ENCODE assay signal across 8 mouse cellular contexts in genomic region chr13:84345791-84346511, GRCm38 (mm10).
DNase-seq lines count a peak whose midpoint lies in the region; ATAC-seq lines count a peak whose summit lies in the region.

No protein-coding gene starts in this region.

- no peak for ATAC-seq in intestine, embryonic 14.5 days (replicated peaks; ENCODE audit: low FRiP score, low TSS enrichment, low read depth)
- no peak for ATAC-seq in intestine, embryonic 16.5 days
- no peak for ATAC-seq in forebrain, embryonic 13.5 days
- no peak for ATAC-seq in limb, embryonic 13.5 days (ENCODE audit: low FRiP score, low read depth)
- no peak for ATAC-seq in liver, embryonic 11.5 days (replicated peaks; ENCODE audit: low FRiP score)

- H3K27me3 ChIP-seq in intestine, embryonic 14.5 days (replicated peaks; ENCODE audit: control insufficient read depth, insufficient read depth, low read length), result peaks cover 58% of the 10 kb centered on the region
- H3K27me3 ChIP-seq in intestine, embryonic 16.5 days (replicated peaks; ENCODE audit: control insufficient read depth, insufficient read depth, low read length), result peaks cover 34% of the 10 kb centered on the region
- H3K27me3 ChIP-seq in forebrain, embryonic 13.5 days, result no peaks in the 10 kb centered on the region
- H3K27me3 ChIP-seq in limb, embryonic 13.5 days, result peaks cover 61% of the 10 kb centered on the region
- peaks cover 74% of the 10 kb centered on the region for H3K27me3 ChIP-seq in liver, embryonic 11.5 days (replicated peaks; ENCODE audit: control insufficient read depth, insufficient read depth, low read length)

- DNase-seq in intestine, embryonic 14.5 days (ENCODE audit: low spot score), result peak; percentile 74
- peak; percentile 57 for DNase-seq in brain, adult 2 months (ENCODE audit: low read depth, low spot score)
- no peak for DNase-seq in MN1 (ENCODE audit: low spot score)
- DNase-seq in gastrocnemius, postnatal 25 days, result no peak
- DNase-seq in liver, embryonic 11.5 days (ENCODE audit: low spot score), result no peak

- peaks cover 6% of the 10 kb centered on the region; the same call in 1 of the 2 replicates for H3K4me1 ChIP-seq in intestine, embryonic 14.5 days (replicated peaks; ENCODE audit: control insufficient read depth, insufficient read depth, low read length)
- peaks cover 6% of the 10 kb centered on the region for H3K4me1 ChIP-seq in intestine, embryonic 16.5 days (ENCODE audit: control insufficient read depth, insufficient read depth, low read length)
- H3K4me1 ChIP-seq in forebrain, embryonic 13.5 days, result peaks cover 59% of the 10 kb centered on the region
- H3K4me1 ChIP-seq in limb, embryonic 13.5 days, result peaks cover 15% of the 10 kb centered on the region
- no peaks in the 10 kb centered on the region for H3K4me1 ChIP-seq in liver, embryonic 11.5 days (replicated peaks; ENCODE audit: control insufficient read depth, insufficient read depth, low read length)

- no peaks in the 10 kb centered on the region for H3K9me3 ChIP-seq in intestine, embryonic 14.5 days (ENCODE audit: control insufficient read depth, low read length)
- no peaks in the 10 kb centered on the region for H3K9me3 ChIP-seq in intestine, embryonic 16.5 days (ENCODE audit: control insufficient read depth, low read length)
- H3K9me3 ChIP-seq in forebrain, embryonic 13.5 days (replicated peaks), result no peaks in the 10 kb centered on the region
- no peaks in the 10 kb centered on the region for H3K9me3 ChIP-seq in limb, embryonic 13.5 days
- no peaks in the 10 kb centered on the region for H3K9me3 ChIP-seq in liver, embryonic 11.5 days (ENCODE audit: control insufficient read depth, low read length)

- no peak overlapping the region for H3K27ac ChIP-seq in intestine, embryonic 14.5 days (ENCODE audit: low read depth)
- H3K27ac ChIP-seq in intestine, embryonic 16.5 days (ENCODE audit: low read length), result no peak overlapping the region
- H3K27ac ChIP-seq in forebrain, embryonic 13.5 days, result peak overlapping the region; percentile 99
- no peak overlapping the region for H3K27ac ChIP-seq in limb, embryonic 13.5 days
- no peak overlapping the region for H3K27ac ChIP-seq in liver, embryonic 11.5 days (ENCODE audit: low read depth, low read length)

- H3K36me3 ChIP-seq in intestine, embryonic 14.5 days (ENCODE audit: control insufficient read depth, insufficient read depth, low read length), result no peaks in the 10 kb centered on the region
- no peaks in the 10 kb centered on the region for H3K36me3 ChIP-seq in intestine, embryonic 16.5 days (ENCODE audit: control insufficient read depth, insufficient read depth, low read length)
- H3K36me3 ChIP-seq in forebrain, embryonic 13.5 days (ENCODE audit: poor library complexity, severe bottlenecking), result no peaks in the 10 kb centered on the region
- H3K36me3 ChIP-seq in limb, embryonic 13.5 days, result no peaks in the 10 kb centered on the region
- no peaks in the 10 kb centered on the region for H3K36me3 ChIP-seq in liver, embryonic 11.5 days (ENCODE audit: control insufficient read depth, insufficient read depth, low read length)

- 1% methylated on average over 30 of the region's 30 CpGs for WGBS in intestine, embryonic 14.5 days
- WGBS in intestine, embryonic 16.5 days, result 3% methylated on average over 30 of the region's 30 CpGs
- WGBS in forebrain, embryonic 13.5 days, result 1% methylated on average over 30 of the region's 30 CpGs
- under 1% methylated on average over 30 of the region's 30 CpGs for WGBS in limb, embryonic 13.5 days
- 2% methylated on average over 30 of the region's 30 CpGs for WGBS in liver, embryonic 11.5 days

- no peak overlapping the region; the same call in 1 of the 2 replicates for H3K4me2 ChIP-seq in intestine, embryonic 14.5 days (ENCODE audit: low read length)
- H3K4me2 ChIP-seq in intestine, embryonic 16.5 days (ENCODE audit: low read depth, low read length), result no peak overlapping the region
- peak overlapping the region; percentile 79 for H3K4me2 ChIP-seq in forebrain, embryonic 13.5 days
- H3K4me2 ChIP-seq in limb, embryonic 13.5 days (replicated peaks), result peak overlapping the region; percentile 9; the same call in 1 of the 2 replicates
- no peak overlapping the region for H3K4me2 ChIP-seq in liver, embryonic 11.5 days

- no peak overlapping the region for H3K9ac ChIP-seq in intestine, embryonic 14.5 days (ENCODE audit: low read length)
- H3K9ac ChIP-seq in intestine, embryonic 16.5 days (ENCODE audit: low read depth, low read length), result no peak overlapping the region
- H3K9ac ChIP-seq in forebrain, embryonic 13.5 days, result peak overlapping the region; percentile 92
- H3K9ac ChIP-seq in limb, embryonic 13.5 days, result no peak overlapping the region
- H3K9ac ChIP-seq in liver, embryonic 11.5 days (ENCODE audit: low read depth, low read length), result no peak overlapping the region

- H3K4me3 ChIP-seq in intestine, embryonic 14.5 days (ENCODE audit: low read depth, low read length), result no peak overlapping the region
- H3K4me3 ChIP-seq in intestine, embryonic 16.5 days (ENCODE audit: low read length), result no peak overlapping the region
- peak overlapping the region; percentile 36 for H3K4me3 ChIP-seq in forebrain, embryonic 13.5 days
- H3K4me3 ChIP-seq in limb, embryonic 13.5 days, result 0 out of 2 replicates have a peak overlapping the region, but pooled peaks have one; percentile 3
- H3K4me3 ChIP-seq in liver, embryonic 11.5 days (ENCODE audit: low read depth, low read length), result no peak overlapping the region

Comparison
In these comparisons a context has a peak if more than half of its experiments do, and no peak if none do; other contexts are left out.
1. DNase-seq: peak in intestine, embryonic 14.5 days (single experiment) and brain, adult 2 months (single experiment); none in MN1 (single experiment), gastrocnemius, postnatal 25 days (single experiment) and liver, embryonic 11.5 days (single experiment).
2. H3K4me2 ChIP-seq: peak in forebrain, embryonic 13.5 days (single experiment) and limb, embryonic 13.5 days (single experiment); none in intestine, embryonic 14.5 days (single experiment), intestine, embryonic 16.5 days (single experiment) and liver, embryonic 11.5 days (single experiment).
3. H3K4me3 ChIP-seq: peak in forebrain, embryonic 13.5 days (single experiment) and limb, embryonic 13.5 days (single experiment); none in intestine, embryonic 14.5 days (single experiment), intestine, embryonic 16.5 days (single experiment) and liver, embryonic 11.5 days (single experiment).